Mouse (Mus musculus) thymus, adult 2 months (tissue): ENCODE data around the gene Tas1r2. TPM values are rescaled to one million over a fixed set of nuclear protein-coding genes. Genes with fewer than 3 reads are reported as not detected.

Source experiments
- DNase-seq: peaks from one replicate; pipeline ENCODE4 v3.0.0; 2021
- H3K27ac ChIP-seq: fragments of 200-500 bp; 2 replicates; pipeline ENCODE4 v1.5.1; 2012; ENCODE audit warnings: low read length, control low read depth; ENCODE audit not compliant: control insufficient read depth, insufficient read depth
- H3K27me3 ChIP-seq: fragments of 200-500 bp; 2 replicates; pipeline ENCODE4 v1.6.1; 2012; ENCODE audit warnings: mild to moderate bottlenecking, low read length, moderate library complexity, mixed read lengths; ENCODE audit not compliant: control insufficient read depth, insufficient read depth
- H3K36me3 ChIP-seq: fragments of 200-500 bp; 2 replicates; pipeline ENCODE4 v1.6.1; 2012; ENCODE audit warnings: mild to moderate bottlenecking, low read length, moderate library complexity; ENCODE audit not compliant: control insufficient read depth, insufficient read depth
- H3K4me1 ChIP-seq: fragments of 200-500 bp; replicated peaks from 2 replicates; pipeline ENCODE4 v1.6.1; 2012; ENCODE audit warnings: low read length; ENCODE audit not compliant: control insufficient read depth, insufficient read depth
- H3K4me3 ChIP-seq: fragments of 200-500 bp; 2 replicates; pipeline ENCODE4 v1.5.1; 2012; ENCODE audit warnings: mild to moderate bottlenecking, low read length, control low read depth, moderate library complexity; ENCODE audit not compliant: control insufficient read depth, insufficient read depth
- CTCF ChIP-seq: fragments of 200-500 bp; IDR thresholded peaks from 2 replicates; pipeline ENCODE4 v1.5.1; 2012; ENCODE audit warnings: mild to moderate bottlenecking, control low read depth, low read length, moderate library complexity, borderline replicate concordance; ENCODE audit not compliant: control insufficient read depth, poor library complexity, insufficient read depth; ENCODE audit errors: extremely low read depth
- POLR2A ChIP-seq: fragments of 200-500 bp; IDR thresholded peaks from 2 replicates; pipeline ENCODE4 v1.6.1; 2012; ENCODE audit warnings: mild to moderate bottlenecking, low read length, control low read depth, moderate library complexity; ENCODE audit not compliant: control insufficient read depth, poor library complexity, insufficient read depth; ENCODE audit errors: extremely low read depth
- WGBS: fragments of 180-500 bp; shearing (Covaris S2); methylation state at CpG from one replicate; pipeline ENCODE4 v1.1.7; 2018; 5-methylcytosine and 5-hydroxymethylcytosine counted together
- polyA plus RNA-seq: library from polyadenylated mRNA; depleted of rRNA; stranded (reverse); fragments of >200 nt; gene quantifications from 2 replicates; pipeline ENCODE4 v1.2.3, GENCODE M21; 2012

Tas1r2 gene
- polyA plus RNA-seq, 1 experiment, result 0.05 TPM

DNA sequence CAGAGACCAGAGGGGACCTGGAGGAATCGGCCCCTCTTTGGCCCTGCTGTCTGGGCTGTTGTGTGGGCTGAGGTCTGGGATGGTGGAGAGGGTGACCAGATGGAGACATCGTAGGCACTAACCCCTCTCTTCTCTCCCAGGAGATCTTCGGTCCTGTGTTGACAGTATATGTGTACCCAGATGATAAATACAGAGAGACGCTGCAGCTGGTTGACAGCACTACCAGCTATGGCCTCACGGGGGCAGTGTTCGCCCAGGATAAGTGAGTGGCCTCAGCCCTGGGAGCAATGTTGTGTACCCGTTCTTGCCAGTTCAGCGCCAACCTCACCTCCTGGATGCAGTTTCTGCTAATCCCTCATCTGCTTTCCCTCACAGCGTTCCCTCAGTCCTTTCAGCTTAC lies 9.4 kb upstream of the Tas1r2 start:
- peak; percentile 74 for DNase-seq
- Histone ChIP-seq H3K27me3 (no peaks in the 10 kb centered on the region), H3K4me3 (no peak overlapping the region), H3K4me1 (peaks cover 15% of the 10 kb centered on the region), H3K36me3 (no peaks in the 10 kb centered on the region), H3K27ac (no peak overlapping the region)
- 25% methylated on average over 9 of the region's 9 CpGs for WGBS
- no peak for TF ChIP-seq POLR2A
- peak; percentile 80 for TF ChIP-seq CTCF

DNA sequence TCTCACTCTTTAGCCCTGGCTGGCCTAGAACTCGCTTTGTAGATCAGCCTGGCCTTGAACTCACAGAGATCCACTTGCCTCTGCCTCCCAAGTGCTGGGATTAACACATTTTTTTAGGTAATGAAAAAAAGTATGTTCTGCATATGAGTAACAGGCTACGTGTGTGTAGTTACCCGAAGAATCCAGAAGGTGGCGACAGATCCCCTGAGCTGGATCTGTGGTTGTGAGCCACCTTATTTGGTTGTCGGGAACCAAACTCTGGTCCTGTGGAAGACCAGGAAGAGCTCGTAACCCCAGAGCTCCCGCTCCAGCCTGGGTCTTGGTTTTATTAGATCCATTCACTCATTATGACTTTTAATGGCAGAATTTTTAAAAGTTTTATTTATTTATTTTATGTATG lies 6.4 kb upstream of the Tas1r2 start:
- peaks cover 4% of the 10 kb centered on the region for H3K4me1 ChIP-seq
- no peak overlapping the region for H3K4me3 ChIP-seq
- TF ChIP-seq CTCF (no peak), POLR2A (no peak)
- WGBS, result 96% methylated on average over 7 of the region's 7 CpGs
- no peak for DNase-seq
- H3K27ac ChIP-seq, result no peak overlapping the region
- H3K36me3 ChIP-seq, result no peaks in the 10 kb centered on the region
- no peaks in the 10 kb centered on the region for H3K27me3 ChIP-seq

DNA sequence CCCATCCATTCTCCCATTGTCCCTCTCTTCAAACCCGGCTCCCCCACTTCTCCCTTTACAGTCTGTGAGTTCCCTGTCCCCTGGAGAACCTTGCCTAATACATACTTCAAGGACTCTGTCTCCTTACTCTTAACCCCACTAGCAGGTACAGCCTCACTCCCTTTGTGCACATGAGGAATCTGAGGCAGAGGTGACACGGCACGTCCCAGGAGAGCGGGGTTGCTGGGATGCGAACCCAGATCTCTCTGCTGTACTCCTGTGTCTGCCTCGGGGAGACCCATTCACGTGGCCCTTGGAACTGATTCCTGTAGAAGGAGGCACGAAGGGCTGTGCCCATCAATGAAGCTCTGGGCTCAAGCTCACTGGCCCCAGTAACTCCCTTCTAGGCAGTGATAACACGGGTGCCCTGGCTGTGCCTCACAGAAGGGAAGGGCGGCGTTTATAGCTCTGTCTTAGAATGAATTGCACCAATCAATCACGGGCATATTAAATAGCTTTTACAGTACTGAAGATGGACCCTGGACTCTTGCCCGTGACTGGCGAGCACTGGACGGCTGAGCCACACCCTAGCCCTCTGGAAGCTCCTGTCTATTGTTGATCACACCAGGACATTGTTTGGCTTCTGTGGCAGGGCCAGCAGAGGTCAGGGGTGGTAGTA lies 3.1 kb upstream of the Tas1r2 start:
- no peak overlapping the region for H3K4me3 ChIP-seq
- no peaks in the 10 kb centered on the region for H3K36me3 ChIP-seq
- H3K4me1 ChIP-seq, result no peaks in the 10 kb centered on the region
- TF ChIP-seq CTCF, result no peak
- no peak for TF ChIP-seq POLR2A
- 87% methylated on average over 15 of the region's 15 CpGs for WGBS
- no peaks in the 10 kb centered on the region for H3K27me3 ChIP-seq
- no peak for DNase-seq
- no peak overlapping the region for H3K27ac ChIP-seq

DNA sequence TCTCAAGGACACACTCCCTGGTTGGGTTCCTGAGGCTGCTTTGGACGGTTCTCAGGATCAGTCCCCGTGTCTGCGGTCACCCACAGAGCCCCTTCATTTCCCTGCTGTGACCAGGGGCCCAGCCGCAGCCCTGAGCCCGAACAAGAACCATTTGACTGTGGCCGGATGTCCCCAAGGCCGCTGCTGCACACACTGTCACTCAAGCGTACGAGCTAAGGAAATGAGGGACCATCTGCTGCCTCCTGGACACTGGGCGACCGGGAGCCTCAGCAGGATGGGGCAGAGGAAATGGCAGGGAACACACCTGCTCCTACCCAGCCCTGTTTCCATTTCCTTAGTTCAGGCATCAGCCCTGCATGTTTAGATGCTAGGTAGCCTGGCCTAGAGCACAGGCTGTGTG lies 2.4 kb upstream of the Tas1r2 start:
- no peaks in the 10 kb centered on the region for H3K27me3 ChIP-seq
- H3K4me3 ChIP-seq, result no peak overlapping the region
- 60% methylated on average over 11 of the region's 11 CpGs for WGBS

DNA sequence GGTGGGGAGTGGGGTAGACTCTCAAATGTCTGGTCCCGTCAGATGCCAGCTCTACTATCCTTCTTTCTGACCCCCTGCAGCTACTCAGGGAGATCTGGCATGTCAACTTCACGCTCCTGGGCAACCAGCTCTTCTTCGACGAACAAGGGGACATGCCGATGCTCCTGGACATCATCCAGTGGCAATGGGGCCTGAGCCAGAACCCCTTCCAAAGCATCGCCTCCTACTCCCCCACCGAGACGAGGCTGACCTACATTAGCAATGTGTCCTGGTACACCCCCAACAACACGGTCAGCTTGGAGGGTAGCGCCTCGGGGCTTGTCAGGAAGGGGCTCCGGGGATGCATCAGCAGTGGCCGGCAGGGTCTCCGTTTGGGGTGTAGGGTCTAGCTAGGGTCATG lies 8.6 kb downstream of the Tas1r2 start:
- no peak overlapping the region for H3K27ac ChIP-seq
- TF ChIP-seq CTCF (no peak), POLR2A (no peak)
- H3K27me3 ChIP-seq, result no peaks in the 10 kb centered on the region
- no peaks in the 10 kb centered on the region for H3K36me3 ChIP-seq
- H3K4me1 ChIP-seq, result no peaks in the 10 kb centered on the region
- no peak overlapping the region for H3K4me3 ChIP-seq
- no peak for DNase-seq
- 91% methylated on average over 14 of the region's 14 CpGs for WGBS

More for the DNA sequence above, 2.4 kb upstream of the Tas1r2 start:
- TF ChIP-seq POLR2A, result no peak
- TF ChIP-seq CTCF, result no peak
- no peak for DNase-seq
- no peaks in the 10 kb centered on the region for H3K4me1 ChIP-seq
- no peak overlapping the region for H3K27ac ChIP-seq
- no peaks in the 10 kb centered on the region for H3K36me3 ChIP-seq

DNA sequence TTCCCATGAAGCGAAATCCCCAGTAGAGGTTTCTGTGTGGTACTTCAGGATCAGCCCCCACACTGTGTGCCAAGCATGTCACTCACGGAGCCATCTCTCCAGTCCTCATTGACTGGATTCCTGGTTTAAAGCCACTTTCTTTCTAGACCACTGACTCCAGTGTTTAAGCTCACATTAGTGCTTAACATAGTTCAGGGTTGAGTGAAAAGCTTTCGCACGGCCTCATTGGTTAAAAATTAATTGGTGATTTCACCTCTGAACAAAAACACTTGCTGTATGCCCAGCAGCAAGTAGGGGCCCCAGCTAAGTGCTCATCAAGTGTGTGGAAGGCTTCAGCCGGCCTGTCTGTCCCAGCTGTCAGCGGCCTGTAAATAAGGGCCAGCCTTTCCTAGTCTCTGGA lies 14.3 kb downstream of the Tas1r2 start:
- no peaks in the 10 kb centered on the region for H3K27me3 ChIP-seq
- no peak for DNase-seq
- no peak for TF ChIP-seq CTCF
- TF ChIP-seq POLR2A, result no peak
- no peak overlapping the region for H3K27ac ChIP-seq
- H3K4me3 ChIP-seq, result no peak overlapping the region
- no peaks in the 10 kb centered on the region for H3K36me3 ChIP-seq
- H3K4me1 ChIP-seq, result no peaks in the 10 kb centered on the region
- 95% methylated on average over 6 of the region's 6 CpGs for WGBS

GRCm38 (mm10) chr4:139669847-139670246 lies 16.5 kb downstream of the Tas1r2 start:
- TF ChIP-seq POLR2A (no peak), CTCF (peak; percentile 96)
- H3K4me3 ChIP-seq, result no peak overlapping the region
- 8% methylated on average over 6 of the region's 6 CpGs for WGBS
- H3K36me3 ChIP-seq, result no peaks in the 10 kb centered on the region
- no peaks in the 10 kb centered on the region for H3K27me3 ChIP-seq
- DNase-seq, result peak; percentile 50
- no peaks in the 10 kb centered on the region for H3K4me1 ChIP-seq
- no peak overlapping the region for H3K27ac ChIP-seq
